Mouse (Mus musculus): ENCODE measurements at regions not wholly inside any gene's neighbourhood (a gene's known extent, or its start where the extent isn't known, plus 50 kb on each side); places are given as distances from the start of the nearest gene placed in this dataset.

GRCm38 (mm10) chr3:121891338-121891737 lies 61.0 kb upstream of the Arhgap29 start:
- no peak for TF ChIP-seq CTCF (conservative IDR thresholded peaks at IDR 0.05; ENCODE audit: insufficient read depth, insufficient read length, low read depth, low read length)
- TF ChIP-seq POLR2A (IDR thresholded peaks at IDR 0.05; ENCODE audit: low read depth, low read length) = no peak
